Mouse (Mus musculus) cerebellum, adult 8-10 months (tissue): ENCODE measurements around the gene Dapk1.

Experiments used
- DNase-seq: peaks from one replicate; pipeline ENCODE4 v3.0.0; 2022

Gene Dapk1

GRCm38 (mm10) chr13:60665402-60665801 is 63.7 kb downstream of the Dapk1 start:
- DNase-seq, result no peak

- DNase-seq, result no peak
These were observed 66.3 kb downstream of the Dapk1 start for GRCm38 (mm10) chr13:60668036-60668435.

GRCm38 (mm10) chr13:60670605-60671004 is 68.9 kb downstream of the Dapk1 start:
- no peak for DNase-seq

GRCm38 (mm10) chr13:60671235-60671634 is 69.5 kb downstream of the Dapk1 start:
- no peak for DNase-seq

- DNase-seq, result no peak
These were observed 70.5 kb downstream of the Dapk1 start for GRCm38 (mm10) chr13:60672287-60672686.

GRCm38 (mm10) chr13:60672882-60673675 is 71.3 kb downstream of the Dapk1 start:
- DNase-seq, result no peak

- DNase-seq, result no peak
These were observed 72.6 kb downstream of the Dapk1 start for GRCm38 (mm10) chr13:60674301-60674700.

GRCm38 (mm10) chr13:60674911-60675310 is 73.2 kb downstream of the Dapk1 start:
- DNase-seq, result no peak

- DNase-seq, result no peak
These were observed 73.7 kb downstream of the Dapk1 start for GRCm38 (mm10) chr13:60675416-60675815.

- no peak for DNase-seq
These were observed 77.2 kb downstream of the Dapk1 start for GRCm38 (mm10) chr13:60678912-60679311.

GRCm38 (mm10) chr13:60682714-60683695 is 81.3 kb downstream of the Dapk1 start:
- DNase-seq, result no peak

- no peak for DNase-seq
These were observed 82.5 kb downstream of the Dapk1 start for GRCm38 (mm10) chr13:60684050-60684760.

- DNase-seq, result no peak
These were observed 83.1 kb downstream of the Dapk1 start for GRCm38 (mm10) chr13:60684806-60685205.

- no peak for DNase-seq
These were observed 83.5 kb downstream of the Dapk1 start for GRCm38 (mm10) chr13:60685216-60685615.

GRCm38 (mm10) chr13:60686024-60686663 is 84.4 kb downstream of the Dapk1 start:
- no peak for DNase-seq

- no peak for DNase-seq
These were observed 85.2 kb downstream of the Dapk1 start for GRCm38 (mm10) chr13:60686967-60687366.

- no peak for DNase-seq
These were observed 85.7 kb downstream of the Dapk1 start for GRCm38 (mm10) chr13:60687462-60687861.

GRCm38 (mm10) chr13:60687891-60688290 is 86.1 kb downstream of the Dapk1 start:
- DNase-seq, result no peak

- no peak for DNase-seq
These were observed 89.2 kb downstream of the Dapk1 start for GRCm38 (mm10) chr13:60690921-60691320.

GRCm38 (mm10) chr13:60691940-60692339 is 90.2 kb downstream of the Dapk1 start:
- DNase-seq, result no peak

GRCm38 (mm10) chr13:60695186-60695980 is 93.6 kb downstream of the Dapk1 start:
- DNase-seq, result no peak

- DNase-seq, result no peak
These were observed 94.6 kb downstream of the Dapk1 start for GRCm38 (mm10) chr13:60696323-60696722.
